In genomic region chr11:26967427-26967826, GRCm38 (mm10) we compare ENCODE assay signal across 20 mouse cellular contexts.
DNase-seq lines count a peak whose midpoint lies in the region; TF ChIP-seq lines count a peak whose summit lies in the region.
"Had no signal": no experiment of that assay in that cellular context is flagged by ENCODE, and none has a peak within 500 bp of the region (broad histone marks: within the 10 kb centered on the region; RNA-seq: fewer than 3 reads in every experiment).

No protein-coding gene starts in this region.

- DNase-seq in layer of hippocampus, adult 2 months (ENCODE audit: low spot score in 2 of 2): no peak
- DNase-seq in layer of hippocampus, adult 11-12 months (ENCODE audit: low spot score): no peak
- peak; percentile 25 for DNase-seq in right cerebral cortex, adult 18-20 months
- no peak for DNase-seq in right cerebral cortex, postnatal 14 days
- no peak for DNase-seq in adrenal gland, postnatal 25 days
- DNase-seq in liver: no peak
- DNase-seq: adrenal gland, adult 8-10 months; adrenal gland, postnatal 14 days; cerebellum, adult 11-12 months; cerebellum, adult 2 months; cerebellum, adult 9-10 months; cerebellum, postnatal 10 days; cerebellum, postnatal 25 days; embryo, embryonic 11 days had no signal

- H3K4me1 ChIP-seq in cortical plate, adult 2 months (ENCODE audit: control insufficient read depth, insufficient read depth, low read length): peaks cover 4% of the 10 kb centered on the region; the same call in 1 of the 2 replicates
- H3K4me1 ChIP-seq: embryonic facial prominence, embryonic 15.5 days had no signal

- H3K4me3 ChIP-seq in layer of hippocampus, adult 2 months: no peak overlapping the region
- no peak overlapping the region for H3K4me3 ChIP-seq in cortical plate, adult 2 months (ENCODE audit: insufficient read depth, low read length)
- H3K4me3 ChIP-seq: embryonic facial prominence, embryonic 13.5 days; embryonic facial prominence, embryonic 15.5 days; erythroblast, embryonic 14.5 days; forebrain, embryonic 10.5 days; forebrain, embryonic 12.5 days had no signal

- H3K27ac ChIP-seq in layer of hippocampus, adult 2 months: peak overlapping the region; percentile 72
- no peak overlapping the region for H3K27ac ChIP-seq in cortical plate, adult 2 months (ENCODE audit: insufficient read depth, low read length)
- H3K27ac ChIP-seq: embryonic facial prominence, embryonic 13.5 days; embryonic facial prominence, embryonic 15.5 days; forebrain, embryonic 10.5 days; forebrain, embryonic 12.5 days had no signal

- peak; percentile 30; the same call in 1 of the 2 replicates for TF ChIP-seq POLR2A in cortical plate, adult 2 months (IDR thresholded peaks at IDR 0.05; ENCODE audit: extremely low read depth, insufficient read depth, low read length)

- TF ChIP-seq CTCF in layer of hippocampus, adult 2 months (conservative IDR thresholded peaks at IDR 0.05): no peak
- no peak for TF ChIP-seq CTCF in cortical plate, adult 2 months (IDR thresholded peaks at IDR 0.05; ENCODE audit: extremely low read depth, insufficient read depth, low read length)
